In genomic region chr7:29271687-29272465, GRCm38 (mm10) we compare ENCODE assay signal across 10 mouse cellular contexts. TPM values are rescaled to one million over a fixed set of nuclear protein-coding genes. Genes with fewer than 3 reads are reported as not detected.
DNase-seq lines count a peak whose midpoint lies in the region; ATAC-seq lines count a peak whose summit lies in the region.
"Had no signal": no experiment of that assay in that cellular context is flagged by ENCODE, and none has a peak within 500 bp of the region (broad histone marks: within the 10 kb centered on the region; RNA-seq: fewer than 3 reads in every experiment).

No protein-coding gene starts in this region.

- H3K4me1 ChIP-seq in forebrain, embryonic 15.5 days, result peaks cover 13% of the 10 kb centered on the region
- H3K4me1 ChIP-seq in forebrain, embryonic 10.5 days, result peaks cover 3% of the 10 kb centered on the region
- H3K4me1 ChIP-seq in limb, embryonic 13.5 days, result peaks cover 47% of the 10 kb centered on the region
- H3K4me1 ChIP-seq in limb, embryonic 10.5 days, result peaks cover 16% of the 10 kb centered on the region
- H3K4me1 ChIP-seq in heart, embryonic 13.5 days, result peaks cover 43% of the 10 kb centered on the region
- no peaks in the 10 kb centered on the region for H3K4me1 ChIP-seq in midbrain, embryonic 15.5 days
- H3K4me1 ChIP-seq: hindbrain, embryonic 15.5 days had no signal

- no peaks in the 10 kb centered on the region for H3K9me3 ChIP-seq in forebrain, embryonic 15.5 days
- H3K9me3 ChIP-seq in forebrain, embryonic 10.5 days, result no peaks in the 10 kb centered on the region
- H3K9me3 ChIP-seq in limb, embryonic 13.5 days, result no peaks in the 10 kb centered on the region
- no peaks in the 10 kb centered on the region for H3K9me3 ChIP-seq in limb, embryonic 10.5 days (replicated peaks)
- H3K9me3 ChIP-seq in heart, embryonic 13.5 days, result no peaks in the 10 kb centered on the region
- H3K9me3 ChIP-seq in midbrain, embryonic 15.5 days, result no peaks in the 10 kb centered on the region
- H3K9me3 ChIP-seq: hindbrain, embryonic 15.5 days had no signal

- DNase-seq in forebrain, embryonic 10.5 days (ENCODE audit: extremely low spot score, low spot score), result no peak
- no peak for DNase-seq in limb, embryonic 10.5 days (ENCODE audit: low spot score)
- peak; percentile 45 for DNase-seq in lung, postnatal 36 days
- DNase-seq in urinary bladder, postnatal 14 days (ENCODE audit: low spot score), result no peak
- DNase-seq: cerebellum, adult 18-20 months had no signal

- H3K9ac ChIP-seq in forebrain, embryonic 15.5 days (replicated peaks), result no peak overlapping the region
- H3K9ac ChIP-seq in limb, embryonic 13.5 days, result no peak overlapping the region
- peak overlapping the region; percentile 55 for H3K9ac ChIP-seq in heart, embryonic 13.5 days
- H3K9ac ChIP-seq in midbrain, embryonic 15.5 days, result no peak overlapping the region
- H3K9ac ChIP-seq: hindbrain, embryonic 15.5 days had no signal

- peak overlapping the region; percentile 43 for H3K27ac ChIP-seq in forebrain, embryonic 15.5 days (replicated peaks)
- no peak overlapping the region for H3K27ac ChIP-seq in forebrain, embryonic 10.5 days
- H3K27ac ChIP-seq in limb, embryonic 13.5 days, result peak overlapping the region; percentile 10; the same call in 1 of the 2 replicates
- H3K27ac ChIP-seq in limb, embryonic 10.5 days, result no peak overlapping the region
- peak overlapping the region; percentile 83 for H3K27ac ChIP-seq in heart, embryonic 13.5 days (replicated peaks)
- H3K27ac ChIP-seq in midbrain, embryonic 15.5 days, result no peak overlapping the region
- H3K27ac ChIP-seq: hindbrain, embryonic 15.5 days had no signal

- H3K36me3 ChIP-seq in forebrain, embryonic 15.5 days, result no peaks in the 10 kb centered on the region
- H3K36me3 ChIP-seq in forebrain, embryonic 10.5 days (replicated peaks), result no peaks in the 10 kb centered on the region
- no peaks in the 10 kb centered on the region for H3K36me3 ChIP-seq in limb, embryonic 13.5 days
- no peaks in the 10 kb centered on the region for H3K36me3 ChIP-seq in limb, embryonic 10.5 days
- no peaks in the 10 kb centered on the region for H3K36me3 ChIP-seq in heart, embryonic 13.5 days
- H3K36me3 ChIP-seq in midbrain, embryonic 15.5 days (replicated peaks), result no peaks in the 10 kb centered on the region
- H3K36me3 ChIP-seq: hindbrain, embryonic 15.5 days had no signal

- ATAC-seq in forebrain, embryonic 15.5 days (replicated peaks), result no peak
- ATAC-seq in limb, embryonic 13.5 days (ENCODE audit: low FRiP score, low read depth), result no peak
- ATAC-seq in heart, embryonic 13.5 days (ENCODE audit: extremely low read depth, insufficient number of reproducible peaks, low FRiP score, low TSS enrichment), result no peak
- ATAC-seq in midbrain, embryonic 15.5 days (replicated peaks), result no peak

- no peaks in the 10 kb centered on the region for H3K27me3 ChIP-seq in forebrain, embryonic 15.5 days
- no peaks in the 10 kb centered on the region for H3K27me3 ChIP-seq in forebrain, embryonic 10.5 days (ENCODE audit: poor library complexity, severe bottlenecking)
- no peaks in the 10 kb centered on the region for H3K27me3 ChIP-seq in limb, embryonic 13.5 days
- no peaks in the 10 kb centered on the region for H3K27me3 ChIP-seq in limb, embryonic 10.5 days (ENCODE audit: low read depth, poor library complexity, severe bottlenecking)
- H3K27me3 ChIP-seq in heart, embryonic 13.5 days (replicated peaks), result no peaks in the 10 kb centered on the region
- H3K27me3 ChIP-seq in midbrain, embryonic 15.5 days (replicated peaks), result no peaks in the 10 kb centered on the region
- H3K27me3 ChIP-seq: hindbrain, embryonic 15.5 days had no signal

- no peak overlapping the region for H3K4me3 ChIP-seq in forebrain, embryonic 15.5 days
- no peak overlapping the region for H3K4me3 ChIP-seq in forebrain, embryonic 10.5 days
- no peak overlapping the region for H3K4me3 ChIP-seq in limb, embryonic 13.5 days
- no peak overlapping the region for H3K4me3 ChIP-seq in limb, embryonic 10.5 days
- no peak overlapping the region for H3K4me3 ChIP-seq in heart, embryonic 13.5 days
- no peak overlapping the region for H3K4me3 ChIP-seq in midbrain, embryonic 15.5 days
- H3K4me3 ChIP-seq: hindbrain, embryonic 15.5 days had no signal

- no peak overlapping the region for H3K4me2 ChIP-seq in forebrain, embryonic 15.5 days (replicated peaks)
- H3K4me2 ChIP-seq in limb, embryonic 13.5 days (replicated peaks), result no peak overlapping the region
- H3K4me2 ChIP-seq in heart, embryonic 13.5 days, result peak overlapping the region; percentile 39
- H3K4me2 ChIP-seq in midbrain, embryonic 15.5 days, result no peak overlapping the region
- H3K4me2 ChIP-seq: hindbrain, embryonic 15.5 days had no signal

- 55% methylated on average over 8 of the region's 8 CpGs for WGBS in forebrain, embryonic 15.5 days
- WGBS in forebrain, embryonic 10.5 days, result 86% methylated on average over 8 of the region's 8 CpGs
- 58% methylated on average over 8 of the region's 8 CpGs for WGBS in limb, embryonic 13.5 days
- 72% methylated on average over 8 of the region's 8 CpGs for WGBS in limb, embryonic 10.5 days
- 43% methylated on average over 8 of the region's 8 CpGs for WGBS in heart, embryonic 13.5 days
- WGBS in midbrain, embryonic 15.5 days, result 81% methylated on average over 8 of the region's 8 CpGs

RNA-seq across cellular contexts. Expression of gene Spint2, which starts 9.8 kb away (rescaled TPM):
- polyA plus RNA-seq in forebrain, embryonic 15.5 days (2015; fragmentation: Nextera tagmentation; extraction: Ambion mirVana), result 43.8 and 48.8 TPM in 2 replicates
- polyA plus RNA-seq in forebrain, embryonic 10.5 days (2016; fragmentation: Nextera tagmentation; extraction: Ambion mirVana), result 44.2 and 50.8 TPM in 2 replicates
- polyA plus RNA-seq in limb, embryonic 13.5 days (2015; fragmentation: Nextera tagmentation; extraction: Ambion mirVana), result 110 and 112 TPM in 2 replicates
- 58.8 and 71.8 TPM in 2 replicates for polyA plus RNA-seq in limb, embryonic 10.5 days (2016; fragmentation: Nextera tagmentation; extraction: Ambion mirVana)
- 111 and 116 TPM in 2 replicates for polyA plus RNA-seq in heart, embryonic 13.5 days (2015; fragmentation: Nextera tagmentation; extraction: Ambion mirVana)
- 72.4 and 77.3 TPM in 2 replicates for polyA plus RNA-seq in midbrain, embryonic 15.5 days (2015; fragmentation: Nextera tagmentation; extraction: Ambion mirVana)

RNA-seq across cellular contexts. Expression of gene Ppp1r14a, which starts 17.2 kb away (rescaled TPM):
- polyA plus RNA-seq in forebrain, embryonic 15.5 days (2015; fragmentation: Nextera tagmentation; extraction: Ambion mirVana), result 6.5 and 8.7 TPM in 2 replicates
- 7.4 and 8.7 TPM in 2 replicates for polyA plus RNA-seq in forebrain, embryonic 10.5 days (2016; fragmentation: Nextera tagmentation; extraction: Ambion mirVana)
- 5.8 and 7.5 TPM in 2 replicates for polyA plus RNA-seq in limb, embryonic 13.5 days (2015; fragmentation: Nextera tagmentation; extraction: Ambion mirVana)
- 5.4 and 6.1 TPM in 2 replicates for polyA plus RNA-seq in limb, embryonic 10.5 days (2016; fragmentation: Nextera tagmentation; extraction: Ambion mirVana)
- polyA plus RNA-seq in heart, embryonic 13.5 days (2015; fragmentation: Nextera tagmentation; extraction: Ambion mirVana), result 13.3 and 14.9 TPM in 2 replicates
- 3.3 and 4.3 TPM in 2 replicates for polyA plus RNA-seq in midbrain, embryonic 15.5 days (2015; fragmentation: Nextera tagmentation; extraction: Ambion mirVana)

RNA-seq across cellular contexts. Expression of gene 2200002D01Rik, which starts 23.6 kb away (rescaled TPM):
- polyA plus RNA-seq in forebrain, embryonic 15.5 days (2015; fragmentation: Nextera tagmentation; extraction: Ambion mirVana), result 0.95 TPM in 1 of 2 replicates, not detected in the other
- polyA plus RNA-seq in forebrain, embryonic 10.5 days (2016; fragmentation: Nextera tagmentation; extraction: Ambion mirVana), result 2.9 and 4.1 TPM in 2 replicates
- polyA plus RNA-seq in limb, embryonic 13.5 days (2015; fragmentation: Nextera tagmentation; extraction: Ambion mirVana), result 1.7 and 2.0 TPM in 2 replicates
- 2.6 and 3.4 TPM in 2 replicates for polyA plus RNA-seq in limb, embryonic 10.5 days (2016; fragmentation: Nextera tagmentation; extraction: Ambion mirVana)
- polyA plus RNA-seq in heart, embryonic 13.5 days (2015; fragmentation: Nextera tagmentation; extraction: Ambion mirVana), result 5.7 and 7.3 TPM in 2 replicates
- polyA plus RNA-seq in midbrain, embryonic 15.5 days (2015; fragmentation: Nextera tagmentation; extraction: Ambion mirVana), result 1.1 and 1.5 TPM in 2 replicates

RNA-seq across cellular contexts. Expression of gene Dpf1, which starts 31.9 kb away (rescaled TPM):
- polyA plus RNA-seq in forebrain, embryonic 15.5 days (2015; fragmentation: Nextera tagmentation; extraction: Ambion mirVana), result 240 and 243 TPM in 2 replicates
- polyA plus RNA-seq in forebrain, embryonic 10.5 days (2016; fragmentation: Nextera tagmentation; extraction: Ambion mirVana), result 39.1 and 42.7 TPM in 2 replicates
- polyA plus RNA-seq in limb, embryonic 13.5 days (2015; fragmentation: Nextera tagmentation; extraction: Ambion mirVana), result 21.6 and 21.9 TPM in 2 replicates
- 24.0 and 32.9 TPM in 2 replicates for polyA plus RNA-seq in limb, embryonic 10.5 days (2016; fragmentation: Nextera tagmentation; extraction: Ambion mirVana)
- polyA plus RNA-seq in heart, embryonic 13.5 days (2015; fragmentation: Nextera tagmentation; extraction: Ambion mirVana), result 2.0 and 3.7 TPM in 2 replicates
- polyA plus RNA-seq in midbrain, embryonic 15.5 days (2015; fragmentation: Nextera tagmentation; extraction: Ambion mirVana), result 256 and 261 TPM in 2 replicates

RNA-seq across cellular contexts. Expression of gene Yif1b, which starts 33.7 kb away (rescaled TPM):
- 76.2 and 78.7 TPM in 2 replicates for polyA plus RNA-seq in forebrain, embryonic 15.5 days (2015; fragmentation: Nextera tagmentation; extraction: Ambion mirVana)
- 103 and 108 TPM in 2 replicates for polyA plus RNA-seq in forebrain, embryonic 10.5 days (2016; fragmentation: Nextera tagmentation; extraction: Ambion mirVana)
- 123 and 124 TPM in 2 replicates for polyA plus RNA-seq in limb, embryonic 13.5 days (2015; fragmentation: Nextera tagmentation; extraction: Ambion mirVana)
- polyA plus RNA-seq in limb, embryonic 10.5 days (2016; fragmentation: Nextera tagmentation; extraction: Ambion mirVana), result 99.8 and 103 TPM in 2 replicates
- 107 and 117 TPM in 2 replicates for polyA plus RNA-seq in heart, embryonic 13.5 days (2015; fragmentation: Nextera tagmentation; extraction: Ambion mirVana)
- polyA plus RNA-seq in midbrain, embryonic 15.5 days (2015; fragmentation: Nextera tagmentation; extraction: Ambion mirVana), result 91.2 and 95.1 TPM in 2 replicates

Comparison
In these comparisons a context has a peak if more than half of its experiments do, and no peak if none do; other contexts are left out.
1. H3K27ac ChIP-seq: peak in forebrain, embryonic 15.5 days (single experiment), limb, embryonic 13.5 days (single experiment) and heart, embryonic 13.5 days (single experiment); none in forebrain, embryonic 10.5 days (single experiment), limb, embryonic 10.5 days (single experiment) and midbrain, embryonic 15.5 days (single experiment).